Mouse (Mus musculus) forebrain, embryonic 10.5 days (tissue): ENCODE results near the gene Amotl1. TPM values are rescaled to one million over a fixed set of nuclear protein-coding genes. Genes with fewer than 3 reads are reported as not detected.
"Not testable (repeated sequence)": the region's sequence is repeated elsewhere in the genome, so short reads cannot be mapped to it uniquely, and the experiment has no call there.

Experiments
- DNase-seq: peaks from one replicate; pipeline ENCODE4 v3.0.0-alpha.2; 2017; ENCODE audit warnings: low spot score; ENCODE audit errors: extremely low spot score
- H3K27ac ChIP-seq: fragments of 300-500 bp; sonication (generic); 2 replicates; pipeline ENCODE4 v1.5.1; 2016; ENCODE audit warnings: mild to moderate bottlenecking
- H3K27me3 ChIP-seq: fragments of 300-500 bp; sonication (generic); 2 replicates; pipeline ENCODE4 v1.6.1; 2016; ENCODE audit warnings: mild to moderate bottlenecking; ENCODE audit not compliant: poor library complexity, severe bottlenecking
- H3K36me3 ChIP-seq: fragments of 300-500 bp; sonication (generic); replicated peaks from 2 replicates; pipeline ENCODE4 v1.6.1; 2016; ENCODE audit warnings: mild to moderate bottlenecking, moderate library complexity
- H3K4me1 ChIP-seq: fragments of 300-500 bp; sonication (generic); 2 replicates; pipeline ENCODE4 v1.6.1; 2016
- H3K4me3 ChIP-seq: fragments of 300-500 bp; sonication (generic); 2 replicates; pipeline ENCODE4 v1.5.1; 2016; ENCODE audit warnings: mild to moderate bottlenecking, moderate library complexity
- H3K9me3 ChIP-seq: fragments of 300-500 bp; sonication (generic); 2 replicates; pipeline ENCODE4 v1.6.1; 2016; ENCODE audit warnings: mild to moderate bottlenecking, moderate library complexity
- WGBS: fragments of 180-500 bp; shearing (Covaris S2); methylation state at CpG from one replicate; pipeline ENCODE4 v1.1.7; 2016; 5-methylcytosine and 5-hydroxymethylcytosine counted together
- polyA plus RNA-seq: library from polyadenylated mRNA; unstranded; fragments of >200 nt; fragmentation: Nextera tagmentation; extraction: Ambion mirVana; gene quantifications from 2 replicates; pipeline ENCODE4 v1.2.1, GENCODE M21; 2016

The Amotl1 gene
- polyA plus RNA-seq, 1 experiment from 2014 or later, result 15.7 TPM

GRCm38 (mm10) chr9:14593880-14594279 lies 51.0 kb downstream of the Amotl1 start:
- Histone ChIP-seq H3K27ac (no peak overlapping the region), H3K27me3 (no peaks in the 10 kb centered on the region), H3K9me3 (no peaks in the 10 kb centered on the region), H3K4me1 (peaks cover 6% of the 10 kb centered on the region; the same call in 1 of the 2 replicates), H3K36me3 (peaks cover 81% of the 10 kb centered on the region), H3K4me3 (no peak overlapping the region)
- no peak for DNase-seq
- 90% methylated on average over 4 of the region's 4 CpGs for WGBS

- Histone ChIP-seq H3K9me3 (no peaks in the 10 kb centered on the region), H3K27me3 (no peaks in the 10 kb centered on the region), H3K4me1 (peaks cover 16% of the 10 kb centered on the region), H3K27ac (no peak overlapping the region), H3K36me3 (peaks cover 92% of the 10 kb centered on the region), H3K4me3 (no peak overlapping the region)
- DNase-seq, result no peak
- 91% methylated on average over 7 of the region's 7 CpGs for WGBS
These were observed 54.2 kb downstream of the Amotl1 start for GRCm38 (mm10) chr9:14590666-14591065.

- no peak for DNase-seq
- Histone ChIP-seq H3K36me3 (peaks cover 73% of the 10 kb centered on the region), H3K27me3 (no peaks in the 10 kb centered on the region), H3K4me1 (peaks cover 27% of the 10 kb centered on the region), H3K27ac (no peak overlapping the region), H3K4me3 (no peak overlapping the region), H3K9me3 (no peaks in the 10 kb centered on the region)
- WGBS, result 83% methylated on average over 4 of the region's 4 CpGs
These were observed 56.2 kb downstream of the Amotl1 start for GRCm38 (mm10) chr9:14588690-14589089.

- peaks cover 26% of the 10 kb centered on the region for H3K4me1 ChIP-seq
These were observed 59.2 kb downstream of the Amotl1 start for GRCm38 (mm10) chr9:14585702-14586101.

GRCm38 (mm10) chr9:14578960-14579359 lies 65.9 kb downstream of the Amotl1 start:
- H3K4me3 ChIP-seq, result no peak overlapping the region
- no peak for DNase-seq
- no peaks in the 10 kb centered on the region for H3K27me3 ChIP-seq
- H3K36me3 ChIP-seq, result peaks cover 74% of the 10 kb centered on the region
- WGBS, result 93% methylated on average over 4 of the region's 4 CpGs
- H3K9me3 ChIP-seq, result no peaks in the 10 kb centered on the region
- H3K27ac ChIP-seq, result no peak overlapping the region
- H3K4me1 ChIP-seq, result no peaks in the 10 kb centered on the region

More at GRCm38 (mm10) chr9:14585702-14586101, 59.2 kb downstream of the Amotl1 start:
- H3K36me3 ChIP-seq, result peaks cover 59% of the 10 kb centered on the region
- no peak overlapping the region for H3K4me3 ChIP-seq
- 52% methylated on average over 1 of the region's 1 CpGs for WGBS
- no peak for DNase-seq
- no peak overlapping the region for H3K27ac ChIP-seq
- H3K9me3 ChIP-seq, result no peaks in the 10 kb centered on the region
- H3K27me3 ChIP-seq, result no peaks in the 10 kb centered on the region

- H3K36me3 ChIP-seq, result peaks cover 90% of the 10 kb centered on the region
- DNase-seq, H3K9me3 ChIP-seq, H3K4me1 ChIP-seq, H3K27ac ChIP-seq, H3K27me3 ChIP-seq, H3K4me3 ChIP-seq: not testable (repeated sequence)
- WGBS, result 84% methylated on average over 2 of the region's 2 CpGs
These were observed 68.5 kb downstream of the Amotl1 start for GRCm38 (mm10) chr9:14576359-14576758.

- no peak overlapping the region for H3K4me3 ChIP-seq
- no peak overlapping the region for H3K27ac ChIP-seq
- H3K27me3 ChIP-seq, result no peaks in the 10 kb centered on the region
- DNase-seq, result no peak
- no peaks in the 10 kb centered on the region for H3K4me1 ChIP-seq
- peaks cover 88% of the 10 kb centered on the region for H3K36me3 ChIP-seq
- 89% methylated on average over 12 of the region's 12 CpGs for WGBS
- no peaks in the 10 kb centered on the region for H3K9me3 ChIP-seq
These were observed 70.0 kb downstream of the Amotl1 start for GRCm38 (mm10) chr9:14574760-14575399.

GRCm38 (mm10) chr9:14569175-14569975 lies 75.5 kb downstream of the Amotl1 start:
- no peaks in the 10 kb centered on the region for H3K9me3 ChIP-seq
- no peaks in the 10 kb centered on the region for H3K4me1 ChIP-seq
- H3K27ac ChIP-seq, result no peak overlapping the region
- H3K27me3 ChIP-seq, result no peaks in the 10 kb centered on the region
- H3K36me3 ChIP-seq, result peaks cover 92% of the 10 kb centered on the region
- H3K4me3 ChIP-seq, result no peak overlapping the region
- DNase-seq, result no peak
- WGBS, result 94% methylated on average over 4 of the region's 4 CpGs

GRCm38 (mm10) chr9:14568487-14568886 lies 76.4 kb downstream of the Amotl1 start:
- H3K27ac ChIP-seq, result no peak overlapping the region
- no peaks in the 10 kb centered on the region for H3K27me3 ChIP-seq
- 94% methylated on average over 2 of the region's 2 CpGs for WGBS
- H3K4me1 ChIP-seq, result no peaks in the 10 kb centered on the region
- DNase-seq, result no peak
- no peak overlapping the region for H3K4me3 ChIP-seq
- H3K36me3 ChIP-seq, result peaks cover 92% of the 10 kb centered on the region
- H3K9me3 ChIP-seq, result no peaks in the 10 kb centered on the region

GRCm38 (mm10) chr9:14564486-14564885 lies 80.4 kb downstream of the Amotl1 start:
- 92% methylated on average over 3 of the region's 3 CpGs for WGBS
- no peaks in the 10 kb centered on the region for H3K27me3 ChIP-seq
- no peak overlapping the region for H3K4me3 ChIP-seq
- DNase-seq, result no peak
- no peak overlapping the region for H3K27ac ChIP-seq
- peaks cover 94% of the 10 kb centered on the region for H3K36me3 ChIP-seq
- 0 out of 2 replicates have a peak, but pooled peaks cover 7% of the 10 kb centered on the region for H3K4me1 ChIP-seq
- H3K9me3 ChIP-seq, result no peaks in the 10 kb centered on the region

- DNase-seq, result no peak
- Histone ChIP-seq H3K36me3 (peaks cover 93% of the 10 kb centered on the region), H3K4me3 (no peak overlapping the region), H3K9me3 (no peaks in the 10 kb centered on the region), H3K4me1 (0 out of 2 replicates have a peak, but pooled peaks cover 7% of the 10 kb centered on the region), H3K27ac (no peak overlapping the region), H3K27me3 (no peaks in the 10 kb centered on the region)
- WGBS, result 92% methylated on average over 7 of the region's 7 CpGs
These were observed 81.5 kb downstream of the Amotl1 start for GRCm38 (mm10) chr9:14563351-14563750.

GRCm38 (mm10) chr9:14560545-14560944 lies 84.3 kb downstream of the Amotl1 start:
- no peak for DNase-seq
- Histone ChIP-seq H3K27me3 (no peaks in the 10 kb centered on the region), H3K27ac (no peak overlapping the region), H3K36me3 (peaks cover 99% of the 10 kb centered on the region), H3K4me1 (0 out of 2 replicates have a peak, but pooled peaks cover 7% of the 10 kb centered on the region), H3K4me3 (no peak overlapping the region), H3K9me3 (no peaks in the 10 kb centered on the region)
- 78% methylated on average over 4 of the region's 4 CpGs for WGBS

- 0 out of 2 replicates have a peak, but pooled peaks cover 7% of the 10 kb centered on the region for H3K4me1 ChIP-seq
- DNase-seq, result no peak
- no peaks in the 10 kb centered on the region for H3K27me3 ChIP-seq
- 94% methylated on average over 9 of the region's 9 CpGs for WGBS
- peaks cover 99% of the 10 kb centered on the region for H3K36me3 ChIP-seq
- no peak overlapping the region for H3K27ac ChIP-seq
- H3K9me3 ChIP-seq, result no peaks in the 10 kb centered on the region
- no peak overlapping the region for H3K4me3 ChIP-seq
These were observed 84.9 kb downstream of the Amotl1 start for GRCm38 (mm10) chr9:14559996-14560395.
